Mouse (Mus musculus): ENCODE results near the gene Fcgr1. TPM values are rescaled to one million over a fixed set of nuclear protein-coding genes. Genes with fewer than 3 reads are reported as not detected.

The Fcgr1 gene
- polyA plus RNA-seq, 1 experiment from 2014 or later: 2.1 TPM

DNA sequence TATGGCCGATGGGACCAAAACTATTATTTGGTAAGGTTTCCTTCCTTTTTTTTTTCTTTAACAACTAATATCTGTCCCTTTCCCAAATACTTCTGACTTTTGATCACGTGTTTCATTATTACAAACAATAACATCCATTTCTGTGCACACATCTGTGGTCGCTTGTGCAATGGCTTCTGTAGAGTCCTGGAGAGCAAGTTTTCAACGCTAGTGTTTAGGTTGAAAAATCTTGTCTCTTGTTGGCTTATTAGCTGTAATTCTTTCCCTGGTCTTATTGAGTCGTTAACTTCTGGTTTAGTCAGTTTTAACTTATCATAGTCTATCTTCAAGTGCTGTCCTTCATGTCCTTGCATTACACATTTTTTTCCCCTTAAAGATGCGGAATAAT is 41.4 kb upstream of the Fcgr1 start:
- no peak overlapping the region for H3K9ac ChIP-seq (ENCODE audit: low read length)
- peak; percentile 88 for DNase-seq (ENCODE audit: low spot score, missing footprints)
- no peak overlapping the region for H3K27ac ChIP-seq (ENCODE audit: low read depth, low read length)
- no peak overlapping the region for H3K4me2 ChIP-seq
- H3K4me1 ChIP-seq (ENCODE audit: control insufficient read depth, insufficient read depth, low read length): peaks cover 6% of the 10 kb centered on the region
- ATAC-seq (ENCODE audit: low FRiP score): no peak
- peaks cover 82% of the 10 kb centered on the region for H3K27me3 ChIP-seq (ENCODE audit: control insufficient read depth, insufficient read depth, low read length)
- H3K4me3 ChIP-seq (ENCODE audit: low read depth, low read length): no peak overlapping the region
- 56% methylated on average over 6 of the region's 6 CpGs for WGBS
- H3K9me3 ChIP-seq (ENCODE audit: control insufficient read depth, low read length): no peaks in the 10 kb centered on the region
- no peaks in the 10 kb centered on the region for H3K36me3 ChIP-seq (ENCODE audit: control insufficient read depth, insufficient read depth, low read length)

DNA sequence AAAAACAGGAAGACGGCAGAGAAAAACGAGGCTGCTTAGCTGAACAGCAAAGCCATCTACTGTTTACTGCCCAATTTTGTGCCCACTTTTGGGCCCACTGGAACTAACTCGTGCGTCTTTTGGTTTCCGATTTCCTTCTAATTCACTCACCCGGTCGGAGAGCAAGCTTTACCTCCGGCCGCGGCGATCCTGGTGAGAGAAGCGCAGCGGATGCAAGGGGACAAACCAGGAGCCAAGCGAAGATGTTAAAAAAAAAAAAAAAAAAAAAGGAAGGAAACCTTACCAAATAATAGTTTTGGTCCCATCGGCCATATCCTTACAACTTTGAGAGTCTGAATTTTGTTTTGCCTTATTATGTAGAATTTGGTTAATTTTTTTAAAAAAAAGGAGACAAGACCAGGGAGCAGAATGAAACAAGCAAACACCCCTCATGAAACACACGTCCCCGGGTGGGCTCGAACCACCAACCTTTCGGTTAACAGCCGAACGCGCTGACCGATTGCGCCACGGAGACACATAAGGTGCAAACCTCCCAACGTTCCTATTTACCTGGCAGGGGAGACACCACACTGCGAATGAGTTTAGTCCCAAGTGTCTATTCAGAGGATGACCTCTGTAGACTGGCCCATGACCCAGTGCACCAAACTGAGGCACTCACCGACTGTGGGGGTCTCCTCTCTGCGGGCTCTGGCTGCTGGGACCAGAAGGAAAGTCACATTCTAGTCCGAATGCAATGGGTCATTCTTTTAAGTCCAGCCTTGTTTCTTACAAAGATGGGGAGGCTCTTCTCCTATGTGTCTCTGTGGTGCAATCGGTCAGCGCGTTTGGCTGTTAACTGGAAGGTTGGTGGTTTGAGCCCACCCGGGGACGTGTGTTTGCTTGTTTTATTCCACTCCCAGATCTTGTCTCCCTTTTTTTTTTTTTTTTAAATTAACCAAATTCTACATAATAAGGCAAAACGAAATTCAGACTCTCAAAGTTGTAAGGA is 40.7 kb upstream of the Fcgr1 start:
- peaks cover 86% of the 10 kb centered on the region for H3K27me3 ChIP-seq (ENCODE audit: control insufficient read depth, insufficient read depth, low read length)
- DNase-seq (ENCODE audit: low spot score, missing footprints) (peak; percentile 95), ATAC-seq (ENCODE audit: low FRiP score) (no peak)
- H3K9me3 ChIP-seq (ENCODE audit: control insufficient read depth, low read length): no peaks in the 10 kb centered on the region
- H3K9ac ChIP-seq (ENCODE audit: low read length): no peak overlapping the region
- H3K4me1 ChIP-seq (ENCODE audit: control insufficient read depth, insufficient read depth, low read length): peaks cover 6% of the 10 kb centered on the region
- peak overlapping the region; percentile 30 for H3K4me2 ChIP-seq
- H3K27ac ChIP-seq (ENCODE audit: low read depth, low read length): no peak overlapping the region
- 3% methylated on average over 36 of the region's 36 CpGs for WGBS
- no peaks in the 10 kb centered on the region for H3K36me3 ChIP-seq (ENCODE audit: control insufficient read depth, insufficient read depth, low read length)
- H3K4me3 ChIP-seq (ENCODE audit: low read depth, low read length): peak overlapping the region; percentile 19; the same call in 1 of the 2 replicates

DNA sequence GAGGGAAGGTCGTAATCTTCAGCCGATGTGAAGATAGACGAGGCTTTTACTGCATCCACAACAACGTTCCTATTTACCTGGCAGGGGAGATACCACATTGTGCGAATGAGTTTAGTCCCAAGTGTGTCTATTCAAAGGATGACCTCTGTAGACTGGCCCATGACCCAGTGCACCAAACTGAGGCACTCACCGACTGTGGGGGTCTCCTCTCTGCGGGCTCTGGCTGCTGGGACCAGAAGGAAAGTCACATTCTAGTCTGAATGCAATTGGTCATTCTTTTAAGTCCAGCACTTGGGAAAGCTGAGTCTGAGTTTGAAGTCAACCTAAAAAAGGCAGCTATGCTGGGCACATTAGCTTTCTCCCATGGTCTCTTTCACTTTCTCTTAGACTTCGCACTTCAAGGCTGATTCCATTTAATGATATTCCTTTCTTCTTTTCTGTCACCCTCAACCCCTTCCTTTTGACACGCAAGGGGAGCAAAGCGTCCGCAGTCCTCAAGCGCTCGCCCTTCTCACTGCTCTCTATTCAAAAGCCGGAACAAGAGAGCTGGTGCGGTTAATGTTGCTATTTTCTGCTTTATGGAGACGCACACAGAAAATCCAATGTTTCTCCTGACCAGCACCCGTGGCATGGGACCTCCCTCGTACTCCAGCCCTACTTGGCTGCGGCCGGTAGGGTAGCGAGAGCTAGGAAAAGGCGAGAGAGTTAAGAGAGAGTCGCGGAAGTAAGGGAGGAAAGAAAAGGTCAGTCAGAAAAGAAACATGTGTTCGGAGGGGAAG is 39.8 kb upstream of the Fcgr1 start:
- Histone ChIP-seq H3K9me3 (ENCODE audit: control insufficient read depth, low read length) (no peaks in the 10 kb centered on the region), H3K9ac (ENCODE audit: low read length) (no peak overlapping the region), H3K36me3 (ENCODE audit: control insufficient read depth, insufficient read depth, low read length) (no peaks in the 10 kb centered on the region), H3K4me1 (ENCODE audit: control insufficient read depth, insufficient read depth, low read length) (peaks cover 6% of the 10 kb centered on the region), H3K27me3 (ENCODE audit: control insufficient read depth, insufficient read depth, low read length) (peaks cover 83% of the 10 kb centered on the region), H3K4me2 (peak overlapping the region; percentile 30), H3K4me3 (ENCODE audit: low read depth, low read length) (peak overlapping the region; percentile 19; the same call in 1 of the 2 replicates), H3K27ac (ENCODE audit: low read depth, low read length) (no peak overlapping the region)
- no peak for ATAC-seq (ENCODE audit: low FRiP score)
- WGBS: 1% methylated on average over 25 of the region's 25 CpGs
- peak; percentile 94 for DNase-seq (ENCODE audit: low spot score, missing footprints)

DNA sequence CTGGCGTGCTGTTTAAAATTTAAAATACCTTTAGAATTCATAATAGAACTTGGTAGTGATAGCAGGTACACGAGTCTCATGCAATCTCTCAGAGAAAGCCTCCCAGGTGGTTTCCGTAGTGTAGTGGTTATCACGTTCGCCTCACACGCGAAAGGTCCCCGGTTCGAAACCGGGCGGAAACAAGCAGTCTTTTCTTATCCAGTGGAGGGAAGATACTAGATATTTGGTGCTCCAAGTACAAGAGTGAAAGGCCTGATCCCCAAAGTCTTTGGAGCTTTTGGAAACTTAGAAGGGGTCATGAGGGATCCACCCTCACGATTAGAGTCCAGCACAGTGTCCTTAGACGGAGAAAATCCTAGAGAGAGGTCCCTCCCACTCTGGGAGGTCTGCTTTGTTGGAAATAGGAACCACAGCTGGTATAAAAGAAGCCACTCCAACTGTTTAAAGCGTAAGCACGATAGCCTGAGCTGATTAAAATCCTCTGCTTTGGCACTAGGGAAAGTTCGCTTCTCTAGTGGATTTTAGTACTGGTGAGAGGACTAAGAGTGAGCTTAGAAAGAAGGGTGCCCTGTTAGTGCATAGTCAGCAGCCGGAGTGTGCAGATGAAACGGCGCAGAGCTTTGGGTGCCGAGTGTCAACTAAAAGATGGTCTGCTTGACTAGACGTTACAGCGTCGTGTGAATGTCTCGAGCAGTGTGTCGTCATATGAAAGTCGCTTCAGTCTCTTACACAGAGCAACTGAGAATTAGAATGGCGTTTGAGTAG is 39.0 kb upstream of the Fcgr1 start:
- peak overlapping the region; percentile 15 for H3K4me2 ChIP-seq
- 4% methylated on average over 27 of the region's 27 CpGs for WGBS
- H3K4me3 ChIP-seq (ENCODE audit: low read depth, low read length): peak overlapping the region; percentile 4; the same call in 1 of the 2 replicates
- ATAC-seq (ENCODE audit: low FRiP score) (no peak), DNase-seq (ENCODE audit: low spot score, missing footprints) (peak; percentile 93)
- H3K27ac ChIP-seq (ENCODE audit: low read depth, low read length): no peak overlapping the region
- no peaks in the 10 kb centered on the region for H3K36me3 ChIP-seq (ENCODE audit: control insufficient read depth, insufficient read depth, low read length)
- H3K27me3 ChIP-seq (ENCODE audit: control insufficient read depth, insufficient read depth, low read length): peaks cover 80% of the 10 kb centered on the region
- H3K9me3 ChIP-seq (ENCODE audit: control insufficient read depth, low read length): no peaks in the 10 kb centered on the region
- peaks cover 6% of the 10 kb centered on the region for H3K4me1 ChIP-seq (ENCODE audit: control insufficient read depth, insufficient read depth, low read length)
- H3K9ac ChIP-seq (ENCODE audit: low read length): no peak overlapping the region

DNA sequence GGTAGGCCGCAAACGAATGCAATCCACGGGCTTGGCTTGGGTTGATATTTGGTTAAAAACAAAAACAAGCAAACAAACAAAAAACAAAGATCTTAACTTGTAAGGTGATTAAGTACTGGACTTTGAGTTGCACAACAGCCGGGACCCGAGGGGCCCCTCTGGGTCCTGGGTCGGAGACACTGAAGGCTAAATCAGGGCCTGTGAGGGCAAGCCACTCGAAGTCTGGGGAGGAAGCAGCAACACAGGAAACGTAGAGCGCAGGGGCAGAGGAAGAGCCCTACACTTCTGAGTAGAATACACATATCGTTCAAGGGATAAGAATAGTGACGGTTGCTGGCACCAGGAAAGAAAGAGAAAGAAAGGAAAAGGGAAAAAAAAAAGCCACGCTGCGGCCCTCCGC is 38.2 kb upstream of the Fcgr1 start:
- Histone ChIP-seq H3K36me3 (ENCODE audit: control insufficient read depth, insufficient read depth, low read length) (no peaks in the 10 kb centered on the region), H3K27ac (ENCODE audit: low read depth, low read length) (no peak overlapping the region), H3K9me3 (ENCODE audit: control insufficient read depth, low read length) (no peaks in the 10 kb centered on the region), H3K4me2 (no peak overlapping the region), H3K4me3 (ENCODE audit: low read depth, low read length) (no peak overlapping the region), H3K27me3 (ENCODE audit: control insufficient read depth, insufficient read depth, low read length) (peaks cover 71% of the 10 kb centered on the region), H3K9ac (ENCODE audit: low read length) (no peak overlapping the region), H3K4me1 (ENCODE audit: control insufficient read depth, insufficient read depth, low read length) (peaks cover 9% of the 10 kb centered on the region)
- 24% methylated on average over 14 of the region's 14 CpGs for WGBS
- DNase-seq (ENCODE audit: low spot score, missing footprints): peak; percentile 86
- no peak for ATAC-seq (ENCODE audit: low FRiP score)

DNA sequence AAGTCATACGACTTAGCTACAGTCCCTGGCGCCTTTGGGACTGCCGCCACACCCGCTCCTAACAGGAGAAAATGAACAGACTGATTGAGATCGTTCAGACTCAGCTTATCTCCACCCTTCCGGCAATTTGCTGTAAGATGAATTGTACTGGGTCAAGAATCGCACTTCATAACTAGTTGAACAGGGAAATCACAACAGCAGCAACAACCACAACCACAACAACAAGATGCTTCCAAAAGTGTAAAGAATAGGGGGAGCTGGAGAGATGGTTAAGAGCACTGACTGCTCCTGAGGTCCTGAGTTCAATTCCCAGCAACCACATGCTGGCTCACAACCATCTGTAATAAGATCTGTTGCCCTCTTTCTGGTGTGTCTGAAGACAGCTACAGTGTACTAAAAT is 37.7 kb upstream of the Fcgr1 start:
- Histone ChIP-seq H3K36me3 (ENCODE audit: control insufficient read depth, insufficient read depth, low read length) (no peaks in the 10 kb centered on the region), H3K27me3 (ENCODE audit: control insufficient read depth, insufficient read depth, low read length) (peaks cover 67% of the 10 kb centered on the region), H3K9me3 (ENCODE audit: control insufficient read depth, low read length) (no peaks in the 10 kb centered on the region), H3K4me1 (ENCODE audit: control insufficient read depth, insufficient read depth, low read length) (peaks cover 9% of the 10 kb centered on the region), H3K27ac (ENCODE audit: low read depth, low read length) (no peak overlapping the region), H3K4me3 (ENCODE audit: low read depth, low read length) (no peak overlapping the region), H3K4me2 (no peak overlapping the region), H3K9ac (ENCODE audit: low read length) (no peak overlapping the region)
- no peak for ATAC-seq (ENCODE audit: low FRiP score)
- 74% methylated on average over 7 of the region's 7 CpGs for WGBS
- DNase-seq (ENCODE audit: low spot score, missing footprints): peak; percentile 81

DNA sequence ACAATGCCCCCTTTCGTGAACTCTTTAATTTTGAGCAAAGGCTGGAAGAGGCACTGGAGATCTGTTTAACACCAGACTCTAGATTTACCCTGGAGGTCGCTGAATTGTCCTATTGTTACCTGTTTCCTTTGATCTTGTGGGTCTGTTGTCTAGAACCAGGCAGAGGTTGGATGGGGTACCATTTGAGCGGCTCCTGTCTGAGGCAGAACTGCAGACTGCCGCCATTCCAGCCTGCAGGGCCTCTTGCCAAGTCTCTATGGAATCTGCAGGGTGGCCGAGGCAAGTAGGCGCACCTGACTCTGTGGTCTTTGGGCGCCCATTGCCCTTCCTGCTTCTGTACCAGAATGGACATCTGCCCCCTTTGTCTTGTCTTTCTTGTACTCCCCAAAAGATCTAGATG is 36.8 kb upstream of the Fcgr1 start:
- Histone ChIP-seq H3K36me3 (ENCODE audit: control insufficient read depth, insufficient read depth, low read length) (no peaks in the 10 kb centered on the region), H3K9me3 (ENCODE audit: control insufficient read depth, low read length) (no peaks in the 10 kb centered on the region), H3K4me3 (ENCODE audit: low read depth, low read length) (no peak overlapping the region), H3K4me1 (ENCODE audit: control insufficient read depth, insufficient read depth, low read length) (peaks cover 9% of the 10 kb centered on the region), H3K9ac (ENCODE audit: low read length) (no peak overlapping the region), H3K4me2 (no peak overlapping the region), H3K27me3 (ENCODE audit: control insufficient read depth, insufficient read depth, low read length) (peaks cover 61% of the 10 kb centered on the region), H3K27ac (ENCODE audit: low read depth, low read length) (no peak overlapping the region)
- no peak for ATAC-seq (ENCODE audit: low FRiP score)
- no peak for DNase-seq (ENCODE audit: low spot score, missing footprints)
- 66% methylated on average over 7 of the region's 7 CpGs for WGBS

DNA sequence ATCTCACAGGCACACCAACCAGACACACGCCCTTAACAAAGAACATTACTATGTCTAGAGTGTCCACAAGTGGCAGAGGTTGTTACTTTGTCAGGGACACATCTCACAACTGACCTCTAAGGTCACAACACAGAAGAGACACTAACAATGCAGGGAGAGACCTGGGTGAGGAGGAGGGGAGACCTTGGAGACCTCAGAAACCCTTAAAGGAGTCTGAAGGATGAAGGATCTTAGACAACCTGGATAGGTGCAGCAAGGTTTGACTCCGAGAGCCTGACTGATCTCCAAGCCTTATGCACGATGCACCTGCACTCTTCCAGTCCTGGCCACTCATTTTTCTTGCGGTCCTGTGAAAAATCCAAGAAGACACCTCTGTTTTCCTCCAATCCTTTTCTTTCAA is 36.4 kb upstream of the Fcgr1 start:
- DNase-seq (ENCODE audit: low spot score, missing footprints) (peak; percentile 81), ATAC-seq (ENCODE audit: low FRiP score) (no peak)
- H3K27ac ChIP-seq (ENCODE audit: low read depth, low read length): no peak overlapping the region
- no peak overlapping the region for H3K4me3 ChIP-seq (ENCODE audit: low read depth, low read length)
- H3K4me1 ChIP-seq (ENCODE audit: control insufficient read depth, insufficient read depth, low read length): peaks cover 9% of the 10 kb centered on the region
- 88% methylated on average over 4 of the region's 4 CpGs for WGBS
- H3K9me3 ChIP-seq (ENCODE audit: control insufficient read depth, low read length): no peaks in the 10 kb centered on the region
- no peaks in the 10 kb centered on the region for H3K36me3 ChIP-seq (ENCODE audit: control insufficient read depth, insufficient read depth, low read length)
- no peak overlapping the region for H3K9ac ChIP-seq (ENCODE audit: low read length)
- peaks cover 57% of the 10 kb centered on the region for H3K27me3 ChIP-seq (ENCODE audit: control insufficient read depth, insufficient read depth, low read length)
- no peak overlapping the region for H3K4me2 ChIP-seq
